Mouse (Mus musculus): ENCODE data around the gene Gabbr2. TPM values are rescaled to one million over a fixed set of nuclear protein-coding genes. Genes with fewer than 3 reads are reported as not detected.

Gene Gabbr2
- polyA plus RNA-seq, 1 experiment from 2014 or later = 0.03 TPM

DNA sequence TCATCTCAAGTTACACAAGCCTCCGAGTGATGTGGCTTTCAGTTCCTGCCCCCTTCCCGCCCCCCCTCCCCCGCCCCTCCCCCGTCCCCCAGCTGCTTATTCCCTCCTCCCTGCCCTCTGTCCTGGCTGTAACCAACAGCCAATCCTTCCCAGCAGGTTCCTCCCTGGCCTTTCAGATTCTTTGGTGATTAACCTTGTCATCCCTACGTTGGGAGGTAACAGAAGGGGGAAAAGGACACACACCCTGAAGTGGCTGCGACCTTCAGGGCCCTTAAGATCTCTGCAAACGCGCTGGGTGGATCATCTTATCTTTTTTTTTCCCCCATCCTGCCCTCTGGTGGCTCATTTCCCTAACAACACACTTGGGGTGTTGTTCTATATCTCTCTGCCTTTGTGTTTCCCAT is 326.3 kb downstream of the Gabbr2 start:
- 5% methylated on average over 7 of the region's 8 CpGs for WGBS
- no peak overlapping the region for H3K4me2 ChIP-seq (ENCODE audit: low read depth, low read length)
- no peak for ATAC-seq (replicated peaks; ENCODE audit: extremely low read depth, insufficient read depth, low FRiP score)
- H3K4me3 ChIP-seq (ENCODE audit: low read length) = no peak overlapping the region
- no peaks in the 10 kb centered on the region for H3K36me3 ChIP-seq (ENCODE audit: control insufficient read depth, insufficient read depth)
- H3K9ac ChIP-seq (ENCODE audit: low read length) = no peak overlapping the region
- no peak overlapping the region for H3K27ac ChIP-seq (ENCODE audit: low read length)
- H3K27me3 ChIP-seq (ENCODE audit: control insufficient read depth, insufficient read depth, low read length) = no peaks in the 10 kb centered on the region; the same call in 1 of the 2 replicates
- H3K9me3 ChIP-seq (replicated peaks; ENCODE audit: control insufficient read depth, low read length) = no peaks in the 10 kb centered on the region
- peaks cover 29% of the 10 kb centered on the region for H3K4me1 ChIP-seq (ENCODE audit: control insufficient read depth, insufficient read depth, low read length)

DNA sequence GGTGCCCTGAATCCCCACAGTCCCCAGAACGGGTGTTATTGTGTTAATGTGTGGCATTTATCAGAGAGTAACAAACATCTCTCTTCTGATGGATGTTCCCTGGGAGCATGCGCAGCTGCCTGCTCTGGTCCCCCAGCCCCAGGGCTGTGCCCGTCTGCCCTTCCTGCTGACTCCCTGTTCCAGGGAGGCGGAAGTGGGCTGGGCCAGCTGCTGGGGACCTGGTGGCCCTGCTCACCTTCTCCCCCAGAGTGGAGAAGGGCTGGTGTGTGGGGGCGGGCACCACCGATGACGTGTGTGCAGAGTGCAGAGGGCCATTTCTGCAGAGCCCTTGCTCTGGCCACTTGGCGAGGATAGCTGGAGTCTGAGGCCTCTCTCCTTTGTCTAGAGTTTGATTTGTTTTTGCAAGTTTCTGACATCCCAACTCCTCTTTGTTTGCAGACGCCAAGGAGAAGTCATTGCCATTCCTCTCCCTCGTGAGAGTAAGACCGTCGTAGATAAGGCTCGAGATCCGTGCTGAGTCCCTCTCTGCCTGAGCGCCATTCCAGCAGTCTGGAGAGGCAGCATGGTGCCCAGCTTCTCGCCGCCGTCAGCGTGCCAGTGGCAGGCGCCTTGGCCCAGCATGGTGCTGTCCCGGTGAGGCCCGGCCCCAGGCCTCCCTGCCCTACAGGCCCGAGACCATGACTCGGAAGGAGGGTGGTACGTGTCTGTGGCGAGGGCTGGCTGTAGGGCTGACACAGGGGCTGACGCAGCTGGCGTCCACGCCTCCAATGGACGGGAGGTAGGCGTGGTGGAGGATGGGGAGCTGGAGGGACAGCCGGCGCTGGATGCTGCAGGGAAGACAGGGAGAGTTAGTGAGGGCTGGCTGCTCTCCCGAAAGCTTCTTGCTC is 327.3 kb downstream of the Gabbr2 start:
- H3K27ac ChIP-seq (ENCODE audit: low read length) = peak overlapping the region; percentile 77
- H3K9ac ChIP-seq (ENCODE audit: low read length) = peak overlapping the region; percentile 79
- peak overlapping the region; percentile 80 for H3K4me2 ChIP-seq (ENCODE audit: low read depth, low read length)
- H3K36me3 ChIP-seq (ENCODE audit: control insufficient read depth, insufficient read depth) = no peaks in the 10 kb centered on the region
- peak; percentile 86 for ATAC-seq (replicated peaks; ENCODE audit: extremely low read depth, insufficient read depth, low FRiP score)
- H3K4me3 ChIP-seq (ENCODE audit: low read length) = peak overlapping the region; percentile 50
- no peaks in the 10 kb centered on the region for H3K9me3 ChIP-seq (replicated peaks; ENCODE audit: control insufficient read depth, low read length)
- H3K27me3 ChIP-seq (ENCODE audit: control insufficient read depth, insufficient read depth, low read length) = no peaks in the 10 kb centered on the region; the same call in 1 of the 2 replicates
- H3K4me1 ChIP-seq (ENCODE audit: control insufficient read depth, insufficient read depth, low read length) = peaks cover 29% of the 10 kb centered on the region
- 6% methylated on average over 34 of the region's 34 CpGs for WGBS

- Histone ChIP-seq H3K4me3 (ENCODE audit: low read length) (no peak overlapping the region), H3K27ac (ENCODE audit: low read length) (no peak overlapping the region), H3K9ac (ENCODE audit: low read length) (no peak overlapping the region), H3K4me1 (ENCODE audit: control insufficient read depth, insufficient read depth, low read length) (peaks cover 13% of the 10 kb centered on the region), H3K27me3 (ENCODE audit: control insufficient read depth, insufficient read depth, low read length) (peaks cover 3% of the 10 kb centered on the region; the same call in 1 of the 2 replicates), H3K9me3 (replicated peaks; ENCODE audit: control insufficient read depth, low read length) (no peaks in the 10 kb centered on the region), H3K36me3 (ENCODE audit: control insufficient read depth, insufficient read depth) (no peaks in the 10 kb centered on the region), H3K4me2 (ENCODE audit: low read depth, low read length) (no peak overlapping the region)
- 70% methylated on average over 9 of the region's 9 CpGs for WGBS
- no peak for ATAC-seq (replicated peaks; ENCODE audit: extremely low read depth, insufficient read depth, low FRiP score)
Observed at GRCm38 (mm10) chr4:46661433-46661832, 330.2 kb downstream of the Gabbr2 start.

DNA sequence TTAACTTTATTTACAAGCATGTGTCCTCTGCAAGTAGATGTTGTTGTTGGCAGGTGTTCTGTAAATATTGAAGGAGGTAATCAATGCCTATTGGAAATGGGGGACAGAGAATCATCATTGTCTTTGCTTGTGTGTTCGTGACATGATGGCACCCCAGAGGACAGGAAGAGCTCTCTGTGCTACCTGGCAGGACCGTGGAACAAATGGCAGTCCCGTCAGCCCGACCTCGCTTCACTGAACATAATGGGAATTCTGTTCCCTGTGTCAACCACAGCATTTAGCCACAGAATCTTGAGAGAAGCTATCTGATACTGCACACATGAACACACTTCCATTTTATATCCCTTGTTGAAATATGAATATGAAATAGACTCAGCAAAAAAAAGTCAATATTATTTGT is 332.7 kb downstream of the Gabbr2 start:
- no peak overlapping the region for H3K27ac ChIP-seq (ENCODE audit: low read length)
- ATAC-seq (replicated peaks; ENCODE audit: extremely low read depth, insufficient read depth, low FRiP score) = no peak
- peaks cover 2% of the 10 kb centered on the region for H3K4me1 ChIP-seq (ENCODE audit: control insufficient read depth, insufficient read depth, low read length)
- no peaks in the 10 kb centered on the region for H3K36me3 ChIP-seq (ENCODE audit: control insufficient read depth, insufficient read depth)
- WGBS = 70% methylated on average over 5 of the region's 5 CpGs
- H3K4me2 ChIP-seq (ENCODE audit: low read depth, low read length) = no peak overlapping the region
- no peaks in the 10 kb centered on the region for H3K9me3 ChIP-seq (replicated peaks; ENCODE audit: control insufficient read depth, low read length)
- H3K9ac ChIP-seq (ENCODE audit: low read length) = no peak overlapping the region
- no peak overlapping the region for H3K4me3 ChIP-seq (ENCODE audit: low read length)
- peaks cover 8% of the 10 kb centered on the region for H3K27me3 ChIP-seq (ENCODE audit: control insufficient read depth, insufficient read depth, low read length)

GRCm38 (mm10) chr4:46657116-46657515 is 334.6 kb downstream of the Gabbr2 start:
- Histone ChIP-seq H3K27ac (ENCODE audit: low read length) (no peak overlapping the region), H3K9me3 (replicated peaks; ENCODE audit: control insufficient read depth, low read length) (no peaks in the 10 kb centered on the region), H3K36me3 (ENCODE audit: control insufficient read depth, insufficient read depth) (no peaks in the 10 kb centered on the region), H3K4me1 (ENCODE audit: control insufficient read depth, insufficient read depth, low read length) (no peaks in the 10 kb centered on the region), H3K4me2 (ENCODE audit: low read depth, low read length) (no peak overlapping the region), H3K9ac (ENCODE audit: low read length) (no peak overlapping the region), H3K27me3 (ENCODE audit: control insufficient read depth, insufficient read depth, low read length) (peaks cover 12% of the 10 kb centered on the region), H3K4me3 (ENCODE audit: low read length) (no peak overlapping the region)
- 6% methylated on average over 5 of the region's 5 CpGs for WGBS
- ATAC-seq (replicated peaks; ENCODE audit: extremely low read depth, insufficient read depth, low FRiP score) = no peak

DNA sequence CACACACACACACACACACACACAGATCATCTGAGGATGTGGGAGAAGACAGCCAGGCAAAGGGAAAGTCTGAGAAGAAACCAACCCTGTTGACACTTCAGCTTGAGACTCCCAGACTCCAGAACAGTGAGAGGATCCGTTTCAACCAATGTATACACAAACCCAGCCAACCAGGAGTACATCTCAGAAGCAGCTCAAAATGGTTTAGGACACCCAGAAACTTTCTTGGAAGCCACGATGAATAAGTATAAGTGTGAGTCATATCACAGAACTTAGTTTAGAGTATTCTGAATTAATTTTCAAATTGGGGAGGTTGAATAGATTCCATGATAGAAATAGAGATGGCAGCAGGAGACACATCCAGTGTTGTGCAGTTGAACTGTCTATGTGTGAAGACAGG is 335.7 kb downstream of the Gabbr2 start:
- H3K4me3 ChIP-seq (ENCODE audit: low read length) = no peak overlapping the region
- 61% methylated on average over 2 of the region's 2 CpGs for WGBS
- H3K36me3 ChIP-seq (ENCODE audit: control insufficient read depth, insufficient read depth) = no peaks in the 10 kb centered on the region
- H3K4me1 ChIP-seq (ENCODE audit: control insufficient read depth, insufficient read depth, low read length) = no peaks in the 10 kb centered on the region
- no peak overlapping the region for H3K9ac ChIP-seq (ENCODE audit: low read length)
- no peak for ATAC-seq (replicated peaks; ENCODE audit: extremely low read depth, insufficient read depth, low FRiP score)
- no peak overlapping the region for H3K4me2 ChIP-seq (ENCODE audit: low read depth, low read length)
- no peak overlapping the region for H3K27ac ChIP-seq (ENCODE audit: low read length)
- no peaks in the 10 kb centered on the region for H3K9me3 ChIP-seq (replicated peaks; ENCODE audit: control insufficient read depth, low read length)
- H3K27me3 ChIP-seq (ENCODE audit: control insufficient read depth, insufficient read depth, low read length) = peaks cover 18% of the 10 kb centered on the region

DNA sequence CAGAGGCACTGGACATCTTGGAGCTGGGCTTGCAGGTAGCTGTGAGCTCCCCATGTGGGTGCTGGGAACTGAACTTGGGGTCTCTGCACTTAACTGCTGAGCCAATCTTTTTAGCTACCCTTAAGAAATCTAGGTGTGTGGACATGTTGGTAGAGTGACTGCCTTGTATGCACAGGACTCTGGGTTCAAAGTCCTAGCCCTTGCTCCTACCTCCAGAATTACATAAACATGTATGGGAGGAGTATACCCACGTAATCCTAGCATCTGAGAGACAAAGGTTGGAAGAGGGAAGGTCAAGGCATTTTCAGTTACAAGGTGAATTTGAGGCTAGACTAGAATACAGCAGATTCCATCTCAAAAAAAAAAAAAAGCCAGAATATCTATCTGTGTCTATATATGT is 336.4 kb downstream of the Gabbr2 start:
- no peak for ATAC-seq (replicated peaks; ENCODE audit: extremely low read depth, insufficient read depth, low FRiP score)
- H3K4me1 ChIP-seq (ENCODE audit: control insufficient read depth, insufficient read depth, low read length) = no peaks in the 10 kb centered on the region
- H3K9ac ChIP-seq (ENCODE audit: low read length) = no peak overlapping the region
- no peak overlapping the region for H3K4me2 ChIP-seq (ENCODE audit: low read depth, low read length)
- H3K27ac ChIP-seq (ENCODE audit: low read length) = no peak overlapping the region
- H3K9me3 ChIP-seq (replicated peaks; ENCODE audit: control insufficient read depth, low read length) = no peaks in the 10 kb centered on the region
- no peaks in the 10 kb centered on the region for H3K36me3 ChIP-seq (ENCODE audit: control insufficient read depth, insufficient read depth)
- no peak overlapping the region for H3K4me3 ChIP-seq (ENCODE audit: low read length)
- 49% methylated on average over 1 of the region's 1 CpGs for WGBS
- H3K27me3 ChIP-seq (ENCODE audit: control insufficient read depth, insufficient read depth, low read length) = peaks cover 18% of the 10 kb centered on the region

- Histone ChIP-seq H3K9me3 (replicated peaks; ENCODE audit: control insufficient read depth, low read length) (no peaks in the 10 kb centered on the region), H3K4me1 (ENCODE audit: control insufficient read depth, insufficient read depth, low read length) (peaks cover 3% of the 10 kb centered on the region), H3K4me3 (ENCODE audit: low read length) (peak within 1 kb of the TSS; percentile 83), H3K9ac (ENCODE audit: low read length) (peak within 1 kb of the TSS; percentile 86), H3K36me3 (ENCODE audit: control insufficient read depth, insufficient read depth) (no peaks in the 10 kb centered on the region), H3K27me3 (ENCODE audit: control insufficient read depth, insufficient read depth, low read length) (peaks cover 29% of the 10 kb centered on the region), H3K27ac (ENCODE audit: low read length) (peak within 1 kb of the TSS; percentile 82), H3K4me2 (ENCODE audit: low read depth, low read length) (peak within 1 kb of the TSS; percentile 99)
- WGBS = under 1% methylated on average over 69 of the region's 69 CpGs
- ATAC-seq (replicated peaks; ENCODE audit: extremely low read depth, insufficient read depth, low FRiP score) = peak; percentile 96
Observed at GRCm38 (mm10) chr4:46650086-46650753, 341.5 kb downstream of the Gabbr2 start, which contains the start of gene Tbc1d2. Tbc1d2 (minus strand) TSS chr4:46650209.

DNA sequence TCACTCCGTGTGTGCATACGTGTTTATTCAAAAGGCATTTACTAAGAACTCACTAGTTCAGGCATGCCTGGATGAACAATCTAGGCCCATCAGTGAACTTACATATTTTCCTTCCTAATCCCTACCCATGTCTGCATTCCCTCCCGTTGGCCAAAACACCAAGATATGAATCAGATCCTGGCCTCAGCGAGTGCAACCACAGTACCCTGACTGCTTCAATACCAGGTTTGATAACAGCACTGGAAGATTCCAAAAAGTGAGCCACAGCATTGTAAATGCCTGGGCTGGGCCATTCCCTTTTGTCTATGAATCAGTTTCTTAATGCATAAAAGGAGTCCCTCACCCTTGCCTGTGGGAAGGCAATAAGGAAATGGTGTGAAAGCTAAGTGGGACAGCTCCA is 342.5 kb downstream of the Gabbr2 start:
- no peak overlapping the region for H3K27ac ChIP-seq (ENCODE audit: low read length)
- WGBS = 50% methylated on average over 4 of the region's 4 CpGs
- no peaks in the 10 kb centered on the region for H3K9me3 ChIP-seq (replicated peaks; ENCODE audit: control insufficient read depth, low read length)
- H3K4me1 ChIP-seq (ENCODE audit: control insufficient read depth, insufficient read depth, low read length) = peaks cover 3% of the 10 kb centered on the region
- H3K4me3 ChIP-seq (ENCODE audit: low read length) = peak overlapping the region; percentile 83
- H3K27me3 ChIP-seq (ENCODE audit: control insufficient read depth, insufficient read depth, low read length) = peaks cover 24% of the 10 kb centered on the region
- no peaks in the 10 kb centered on the region for H3K36me3 ChIP-seq (ENCODE audit: control insufficient read depth, insufficient read depth)
- H3K9ac ChIP-seq (ENCODE audit: low read length) = no peak overlapping the region; the same call in 1 of the 2 replicates
- no peak for ATAC-seq (replicated peaks; ENCODE audit: extremely low read depth, insufficient read depth, low FRiP score)
- peak overlapping the region; percentile 99 for H3K4me2 ChIP-seq (ENCODE audit: low read depth, low read length)

Measured in heart, embryonic 16.5 days (tissue).